ENCODE assay signal across 10 mouse cellular contexts in the genomic region with DNA sequence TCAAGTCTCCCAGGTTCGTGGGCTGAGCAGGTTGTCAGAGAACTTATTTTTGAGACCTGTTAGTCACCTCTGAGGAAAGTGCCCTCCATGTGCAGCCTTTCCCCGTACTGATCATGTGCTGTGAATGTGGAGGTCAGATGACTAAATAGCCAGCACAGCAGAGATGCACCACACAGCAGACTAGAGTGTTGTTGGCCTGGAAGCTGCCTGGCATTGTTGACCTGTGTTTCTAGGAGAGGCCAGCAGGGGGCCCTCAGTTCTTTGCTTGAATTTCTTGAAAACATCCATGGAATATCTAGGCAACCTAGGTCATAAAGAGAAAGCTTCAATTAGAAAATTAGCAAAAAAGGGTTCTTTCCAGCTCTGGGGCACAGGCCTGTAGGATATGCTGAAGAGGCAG. TPM values are rescaled to one million over a fixed set of nuclear protein-coding genes. Genes with fewer than 3 reads are reported as not detected.
DNase-seq lines count a peak whose midpoint lies in the region; ATAC-seq lines count a peak whose summit lies in the region.
"Had no signal": no experiment of that assay in that cellular context is flagged by ENCODE, and none has a peak within 500 bp of the region (broad histone marks: within the 10 kb centered on the region; RNA-seq: fewer than 3 reads in every experiment).

No protein-coding gene starts in this region.

- 0 out of 2 replicates have a peak, but pooled peaks have one; percentile 39 for ATAC-seq in midbrain, embryonic 14.5 days (ENCODE audit: low FRiP score, low TSS enrichment)

- no peaks in the 10 kb centered on the region for H3K9me3 ChIP-seq in midbrain, embryonic 14.5 days (ENCODE audit: control insufficient read depth, low read length)

- no peaks in the 10 kb centered on the region for H3K36me3 ChIP-seq in midbrain, embryonic 14.5 days (ENCODE audit: control insufficient read depth, insufficient read depth, low read length)

- no peaks in the 10 kb centered on the region for H3K27me3 ChIP-seq in midbrain, embryonic 14.5 days (ENCODE audit: control insufficient read depth, insufficient read depth, low read length)

- no peak overlapping the region for H3K9ac ChIP-seq in midbrain, embryonic 14.5 days (replicated peaks; ENCODE audit: low read length)

- H3K4me3 ChIP-seq in midbrain, embryonic 14.5 days (replicated peaks; ENCODE audit: low read depth, low read length), result no peak overlapping the region

- peak; percentile 53 to 71 for DNase-seq in heart, postnatal 10 days
- DNase-seq in heart, adult 8-10 months (ENCODE audit: low spot score), result no peak
- peak; percentile 40 for DNase-seq in urinary bladder, postnatal 14 days (ENCODE audit: low spot score)
- no peak for DNase-seq in urinary bladder, postnatal 25 days (ENCODE audit: low spot score)
- DNase-seq in embryo, embryonic 10.5 days (ENCODE audit: low spot score), result peak; percentile 84
- peak; percentile 72 for DNase-seq in kidney, postnatal 10 days
- peak; percentile 85 for DNase-seq in midbrain, embryonic 14.5 days
- DNase-seq in spleen, postnatal 14 days (ENCODE audit: low spot score in 2 of 2), result no peak

- H3K4me1 ChIP-seq in midbrain, embryonic 14.5 days (ENCODE audit: control insufficient read depth, insufficient read depth, low read length), result no peaks in the 10 kb centered on the region

- 60% methylated on average over 2 of the region's 2 CpGs for WGBS in midbrain, embryonic 14.5 days

- H3K27ac ChIP-seq in midbrain, embryonic 14.5 days (replicated peaks; ENCODE audit: low read depth, low read length), result no peak overlapping the region

- intact Hi-C loops in heart, postnatal 10 days (cut with DNase I), result loop anchor here (5.0 kb wide), 2 partner anchors 237 to 682 kb away; a partner anchor contains a TSS

- H3K4me2 ChIP-seq in midbrain, embryonic 14.5 days (ENCODE audit: low read length), result no peak overlapping the region

RNA-seq across cellular contexts. Expression of a gene that starts 23.8 kb away (rescaled TPM):
- not detected for total RNA-seq in heart, postnatal 10 days (2021)
- not detected for total RNA-seq in heart, adult 8-10 months (2022)
- 0.09 and 0.14 TPM in 2 replicates for polyA plus RNA-seq in midbrain, embryonic 14.5 days (2014; fragmentation: Nextera tagmentation; extraction: Ambion mirVana)
- total RNA-seq: layer of hippocampus, postnatal 25 days had no signal

RNA-seq across cellular contexts. Expression of a gene that starts 23.8 kb away (rescaled TPM):
- total RNA-seq in heart, postnatal 10 days (2021), result not detected
- total RNA-seq in heart, adult 8-10 months (2022), result not detected
- polyA plus RNA-seq in midbrain, embryonic 14.5 days (2014; fragmentation: Nextera tagmentation; extraction: Ambion mirVana), result not detected in 2 replicates
- total RNA-seq: layer of hippocampus, postnatal 25 days had no signal
- polyA plus RNA-seq: stomach, embryonic 14.5 days had no signal

RNA-seq across cellular contexts. Expression of a gene that starts 37.5 kb away (rescaled TPM):
- total RNA-seq in heart, postnatal 10 days (2021), result under 1 TPM in 1 of 2 experiments, not detected in 1; 0.10 TPM
- total RNA-seq in heart, adult 8-10 months (2022), result under 1 TPM in 1 of 4 experiments, not detected in 3; 0.27 TPM
- not detected in 2 replicates for polyA plus RNA-seq in midbrain, embryonic 14.5 days (2014; fragmentation: Nextera tagmentation; extraction: Ambion mirVana)
- total RNA-seq: layer of hippocampus, postnatal 25 days had no signal
- polyA plus RNA-seq: stomach, embryonic 14.5 days had no signal

RNA-seq across cellular contexts. Expression of a gene that starts 41.0 kb away (rescaled TPM):
- under 1 TPM; 0.42 to 0.65 TPM for total RNA-seq in heart, postnatal 10 days (2021)
- total RNA-seq in heart, adult 8-10 months (2022), result under 1 TPM; 0.22 to 0.38 (median 0.25) TPM
- 0.19 and 0.36 TPM in 2 replicates for polyA plus RNA-seq in midbrain, embryonic 14.5 days (2014; fragmentation: Nextera tagmentation; extraction: Ambion mirVana)

Comparison
In these comparisons a context has a peak if more than half of its experiments do, and no peak if none do; other contexts are left out.
1. DNase-seq: peak in heart, postnatal 10 days (2 of 2), urinary bladder, postnatal 14 days (single experiment), embryo, embryonic 10.5 days (single experiment), kidney, postnatal 10 days (single experiment) and midbrain, embryonic 14.5 days (single experiment); none in heart, adult 8-10 months (single experiment), urinary bladder, postnatal 25 days (single experiment) and spleen, postnatal 14 days (0 of 2).